Mouse (Mus musculus) urinary bladder, postnatal 14 days (tissue): ENCODE results near the gene Trpt1.
A peak's percentile ranks its signal among the peaks of the same experiment; 100 is the strongest.
"Not testable (repeated sequence)": the region's sequence is repeated elsewhere in the genome, so short reads cannot be mapped to it uniquely, and the experiment has no call there.

Source experiments
- DNase-seq: peaks from one replicate; pipeline ENCODE4 v3.0.0; 2021; ENCODE audit warnings: low spot score

The Trpt1 gene

GRCm38 (mm10) chr19:6975537-6976521, 20.1 kb upstream of the Trpt1 start, which contains the start of gene Plcb3:
Gene Plcb3, minus strand, starts transcription at chr19:6976470.
- DNase-seq = peak; percentile 72

- no peak for DNase-seq
Observed at GRCm38 (mm10) chr19:6977759-6978638, 17.9 kb upstream of the Trpt1 start.

DNA sequence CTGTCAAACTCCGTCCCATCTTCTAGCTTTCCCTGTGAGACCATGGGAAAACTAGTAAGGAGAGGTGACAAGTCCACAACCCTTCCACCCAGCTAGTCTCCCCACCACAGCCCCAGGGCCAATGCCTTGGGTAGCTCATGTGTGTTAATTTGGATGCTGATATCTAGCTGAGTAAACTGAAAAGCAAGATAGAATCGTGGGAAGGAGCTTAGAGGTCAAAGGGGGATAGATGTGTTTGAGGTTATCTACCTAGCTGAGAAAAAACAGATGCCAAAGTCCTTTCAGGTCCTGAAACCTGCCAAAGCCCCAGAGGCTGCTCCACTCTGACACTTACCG, 17.3 kb upstream of the Trpt1 start:
- DNase-seq = no peak

DNA sequence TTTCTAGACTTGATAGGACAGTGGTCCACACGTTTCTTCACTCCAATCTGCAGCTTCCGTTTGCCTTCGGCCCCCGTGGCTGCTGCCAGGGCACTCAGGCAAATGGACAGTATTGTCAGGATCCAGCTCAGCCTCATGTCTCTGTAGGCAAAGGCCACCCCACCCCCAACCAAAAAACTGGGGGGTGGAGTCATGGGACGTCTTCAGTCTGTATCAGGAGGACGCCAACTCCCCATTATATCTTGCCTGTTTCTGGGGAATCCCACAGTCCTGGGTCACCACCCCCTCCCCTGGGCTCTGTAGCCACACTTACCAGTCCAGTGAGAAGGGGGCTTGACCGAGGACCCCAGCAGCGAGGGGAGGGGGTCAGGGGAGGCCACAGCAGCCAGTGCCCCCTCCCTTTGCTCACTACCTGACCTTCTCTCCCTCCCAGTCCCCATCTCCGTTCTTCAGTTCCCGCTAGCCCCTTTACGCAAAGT, 16.9 kb upstream of the Trpt1 start:
- DNase-seq = peak; percentile 38

GRCm38 (mm10) chr19:6979486-6980380, 16.2 kb upstream of the Trpt1 start:
- DNase-seq = peak; percentile 100

- DNase-seq = peak; percentile 99
Observed at GRCm38 (mm10) chr19:6980381-6981093, 15.4 kb upstream of the Trpt1 start, which contains the start of gene Fkbp2. Gene Fkbp2, minus strand, starts transcription at chr19:6980501.

- DNase-seq = no peak
Observed at GRCm38 (mm10) chr19:6981465-6981864, 14.5 kb upstream of the Trpt1 start.

- no peak for DNase-seq
Observed at GRCm38 (mm10) chr19:6983621-6984020, 12.3 kb upstream of the Trpt1 start.

DNA sequence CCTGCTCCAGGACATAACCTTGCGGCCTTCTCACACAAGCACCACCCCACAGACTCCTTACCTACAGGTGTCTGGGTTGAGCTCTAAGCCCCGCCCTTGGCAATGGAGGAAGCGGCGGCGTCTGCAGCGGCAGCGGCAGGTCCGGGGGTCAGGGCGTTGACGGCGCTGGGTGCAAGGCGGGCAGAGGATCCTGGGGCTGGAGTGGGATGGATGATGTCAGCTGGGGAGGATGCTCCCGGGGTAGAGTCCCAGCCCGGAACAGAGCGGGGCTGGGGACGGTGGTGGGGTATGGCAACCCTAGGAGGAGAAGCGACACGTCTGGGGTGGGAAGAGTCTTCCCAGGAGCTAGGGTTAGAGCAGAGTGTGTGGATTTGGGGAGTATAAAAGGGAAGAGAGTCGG, 10.6 kb upstream of the Trpt1 start:
- DNase-seq = no peak

GRCm38 (mm10) chr19:6985951-6986708, 9.8 kb upstream of the Trpt1 start:
- DNase-seq = no peak

DNA sequence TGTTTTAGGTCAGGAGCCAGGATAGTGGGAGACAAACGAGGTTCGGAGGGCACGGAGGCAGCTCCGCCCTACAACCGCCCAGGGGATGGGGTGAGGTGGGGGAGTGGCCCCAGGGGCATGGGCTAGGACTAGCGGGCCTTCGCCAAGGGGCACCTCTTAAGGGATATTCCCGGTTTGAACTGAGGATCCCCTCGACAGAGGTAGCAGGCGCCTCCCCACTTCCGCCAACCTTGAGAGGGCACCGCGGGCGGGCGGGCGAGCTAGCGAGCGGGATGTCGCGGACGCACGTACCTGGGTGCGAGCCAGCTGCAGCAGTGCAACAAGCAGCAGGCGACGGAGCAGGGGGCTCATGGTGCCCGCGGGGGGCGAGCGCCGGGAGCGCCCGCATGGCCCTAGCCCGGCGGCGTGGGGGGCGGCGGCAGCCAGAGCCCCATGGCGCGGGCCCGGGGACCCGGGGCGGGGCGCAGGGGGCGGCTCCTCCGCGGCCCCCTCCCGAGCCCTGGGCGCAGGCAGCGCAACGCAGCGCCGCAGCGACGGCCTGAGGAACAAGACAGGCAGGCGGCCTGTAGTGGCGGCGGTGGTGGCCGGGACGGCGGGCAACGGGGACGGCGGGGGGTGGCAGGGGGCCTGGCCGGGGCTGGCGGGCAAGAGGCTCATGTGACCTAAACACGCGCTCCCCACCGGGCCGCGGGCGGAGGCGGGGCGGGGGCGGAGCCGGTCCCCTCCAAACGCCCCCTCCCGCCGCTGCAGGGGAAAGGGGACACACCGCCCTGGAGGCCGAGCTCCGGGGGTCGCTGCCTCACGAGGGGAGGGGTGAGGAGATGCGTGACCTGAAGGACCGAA, 8.6 kb upstream of the Trpt1 start, which contains the start of gene Vegfb:
Vegfb (minus strand) TSS at position 591 of the 843 bp plus-strand sequence.
- DNase-seq = peak; percentile 68

DNA sequence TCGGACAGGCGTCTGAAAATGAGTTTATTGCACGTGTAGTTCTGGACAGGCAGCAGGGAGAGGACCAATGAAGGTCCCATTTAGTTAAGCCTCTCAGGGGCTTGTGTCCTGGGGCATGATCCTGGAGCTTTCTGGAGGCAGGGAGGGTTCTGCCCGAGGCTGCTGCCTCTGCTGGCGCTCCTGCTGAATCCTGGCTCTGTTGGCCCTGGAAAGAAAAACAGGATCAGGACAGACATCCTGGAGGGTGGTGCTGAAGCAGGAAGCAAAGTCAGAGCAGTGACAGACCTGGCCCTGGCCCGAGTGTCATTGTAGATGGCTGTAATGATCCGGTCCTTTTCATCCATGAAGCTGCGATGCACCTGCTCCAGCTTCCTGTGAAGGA, 8.0 kb upstream of the Trpt1 start:
- no peak for DNase-seq

- DNase-seq = peak; percentile 68
Observed at GRCm38 (mm10) chr19:6989251-6989650, 6.7 kb upstream of the Trpt1 start.

DNA sequence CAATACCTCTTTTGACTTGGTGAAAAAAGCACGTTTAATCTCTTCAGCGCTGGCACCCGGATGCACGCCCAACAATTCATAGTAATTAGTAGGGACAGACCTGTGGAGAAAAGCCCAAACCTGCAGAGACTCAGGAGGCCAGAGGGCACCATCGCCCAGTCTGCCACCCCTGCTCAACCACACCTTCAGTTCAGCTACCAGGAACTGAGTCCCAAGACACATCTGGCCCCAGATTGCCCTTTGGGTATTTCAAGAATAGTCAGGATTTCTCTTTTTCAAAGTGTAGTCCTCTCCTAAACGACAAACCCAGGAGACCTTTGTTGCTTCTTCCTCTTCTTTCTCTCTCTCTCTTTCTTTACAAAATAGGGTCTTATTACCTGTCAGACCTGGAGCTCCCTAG, 5.2 kb upstream of the Trpt1 start:
- no peak for DNase-seq

- DNase-seq = not testable (repeated sequence)
Observed at GRCm38 (mm10) chr19:6991166-6991565, 4.8 kb upstream of the Trpt1 start.

- DNase-seq = peak; percentile 97
Observed at GRCm38 (mm10) chr19:6992011-6992858, 3.7 kb upstream of the Trpt1 start, which contains the start of gene Dnajc4. Gene Dnajc4, minus strand, starts transcription at chr19:6992572.

- no peak for DNase-seq
Observed at GRCm38 (mm10) chr19:6993011-6993770, 2.7 kb upstream of the Trpt1 start.
